20 mouse cellular contexts compared by ENCODE assay signal in genomic region chr12:111518391-111518790, GRCm38 (mm10). TPM values are rescaled to one million over a fixed set of nuclear protein-coding genes. Genes with fewer than 3 reads are reported as not detected.
A peak's percentile ranks its signal among the peaks of the same experiment; 100 is the strongest.
DNase-seq lines count a peak whose midpoint lies in the region; ATAC-seq and TF ChIP-seq lines count a peak whose summit lies in the region.
"Had no signal": no experiment of that assay in that cellular context is flagged by ENCODE, and none has a peak within 500 bp of the region (broad histone marks: within the 10 kb centered on the region; RNA-seq: fewer than 3 reads in every experiment).

No protein-coding gene starts in this region.

- DNase-seq in stomach, postnatal 0 days (ENCODE audit: low spot score) = no peak
- peak; percentile 60 for DNase-seq in liver, embryonic 13.5 days
- no peak for DNase-seq in kidney, postnatal 4 days
- DNase-seq in left cerebral cortex, postnatal 4 days = no peak
- DNase-seq in adrenal gland, postnatal 14 days = no peak
- DNase-seq: adrenal gland, postnatal 10 days; cerebellum, adult 9-11 months; heart, postnatal 4 days; kidney, adult 18-20 months; thymus, postnatal 14 days had no signal

- WGBS in stomach, embryonic 15.5 days = 82% methylated on average over 9 of the region's 9 CpGs
- 88% methylated on average over 9 of the region's 9 CpGs for WGBS in stomach, postnatal 0 days
- 50% methylated on average over 9 of the region's 9 CpGs for WGBS in liver, embryonic 13.5 days (ENCODE audit: insufficient replicate concordance)

- no peaks in the 10 kb centered on the region for H3K27me3 ChIP-seq in stomach, embryonic 15.5 days (replicated peaks)
- no peaks in the 10 kb centered on the region for H3K27me3 ChIP-seq in stomach, postnatal 0 days (ENCODE audit: control insufficient read depth, insufficient read depth, low read length)
- H3K27me3 ChIP-seq in liver, embryonic 13.5 days = peaks cover 13% of the 10 kb centered on the region; the same call in 1 of the 2 replicates
- H3K27me3 ChIP-seq: forebrain, embryonic 13.5 days; heart, embryonic 15.5 days; hindbrain, embryonic 15.5 days; limb, embryonic 12.5 days had no signal

- peak; percentile 56; the same call in 1 of the 2 replicates for ATAC-seq in stomach, embryonic 15.5 days (ENCODE audit: insufficient read depth, low FRiP score, low read depth)
- no peak for ATAC-seq in stomach, postnatal 0 days (ENCODE audit: low FRiP score, low TSS enrichment)
- peak; percentile 43 for ATAC-seq in erythroid progenitor cell, adult 5-6 weeks (replicated peaks; ENCODE audit: low FRiP score, poor library complexity, severe bottlenecking)
- ATAC-seq in liver, embryonic 13.5 days (ENCODE audit: low read depth) = peak; percentile 66
- ATAC-seq in megakaryocyte-erythroid progenitor cell, adult 5-6 weeks (replicated peaks; ENCODE audit: low FRiP score, low TSS enrichment, poor library complexity, severe bottlenecking) = peak; percentile 20
- ATAC-seq: forebrain, embryonic 13.5 days had no signal

- H3K4me2 ChIP-seq in stomach, embryonic 15.5 days = no peak overlapping the region
- H3K4me2 ChIP-seq in stomach, postnatal 0 days (replicated peaks; ENCODE audit: low read depth) = no peak overlapping the region
- H3K4me2 ChIP-seq in liver, embryonic 13.5 days = peak overlapping the region; percentile 69
- H3K4me2 ChIP-seq: forebrain, embryonic 13.5 days; heart, embryonic 15.5 days; hindbrain, embryonic 15.5 days; limb, embryonic 12.5 days; midbrain, embryonic 11.5 days had no signal

- H3K4me3 ChIP-seq in stomach, embryonic 15.5 days (replicated peaks) = no peak overlapping the region
- no peak overlapping the region for H3K4me3 ChIP-seq in stomach, postnatal 0 days (ENCODE audit: low read depth, low read length)
- peak overlapping the region; percentile 34 for H3K4me3 ChIP-seq in liver, embryonic 13.5 days (replicated peaks)
- H3K4me3 ChIP-seq: embryonic facial prominence, embryonic 10.5 days; forebrain, embryonic 13.5 days; heart, embryonic 15.5 days; hindbrain, embryonic 15.5 days; limb, embryonic 12.5 days had no signal

- intact Hi-C loops in left cerebral cortex, postnatal 4 days (cut with DNase I) = no loop called here

- no peak overlapping the region for H3K27ac ChIP-seq in stomach, embryonic 15.5 days
- no peak overlapping the region for H3K27ac ChIP-seq in stomach, postnatal 0 days (replicated peaks)
- H3K27ac ChIP-seq in liver, embryonic 13.5 days = peak overlapping the region; percentile 99
- H3K27ac ChIP-seq: embryonic facial prominence, embryonic 10.5 days; forebrain, embryonic 13.5 days; heart, embryonic 15.5 days; hindbrain, embryonic 15.5 days; limb, embryonic 12.5 days; macrophage had no signal

- no peak for TF ChIP-seq CTCF in stomach, postnatal 0 days (IDR thresholded peaks at IDR 0.05; ENCODE audit: low read depth)

- TF ChIP-seq EP300 in stomach, postnatal 0 days (optimal IDR thresholded peaks at IDR 0.05) = no peak

- H3K9me3 ChIP-seq in stomach, embryonic 15.5 days = no peaks in the 10 kb centered on the region; the same call in 1 of the 2 replicates
- no peaks in the 10 kb centered on the region for H3K9me3 ChIP-seq in stomach, postnatal 0 days (ENCODE audit: control insufficient read depth, low read length)
- H3K9me3 ChIP-seq in liver, embryonic 13.5 days (replicated peaks) = peaks cover 6% of the 10 kb centered on the region; the same call in 1 of the 2 replicates
- H3K9me3 ChIP-seq: heart, embryonic 15.5 days; hindbrain, embryonic 15.5 days had no signal

- H3K9ac ChIP-seq in stomach, embryonic 15.5 days = no peak overlapping the region
- no peak overlapping the region for H3K9ac ChIP-seq in stomach, postnatal 0 days (ENCODE audit: low read length)
- H3K9ac ChIP-seq in liver, embryonic 13.5 days = peak overlapping the region; percentile 73
- H3K9ac ChIP-seq: forebrain, embryonic 13.5 days; heart, embryonic 15.5 days; hindbrain, embryonic 15.5 days; limb, embryonic 12.5 days had no signal

- no peaks in the 10 kb centered on the region for H3K4me1 ChIP-seq in stomach, embryonic 15.5 days
- no peaks in the 10 kb centered on the region for H3K4me1 ChIP-seq in stomach, postnatal 0 days (replicated peaks; ENCODE audit: control insufficient read depth, insufficient read depth)
- H3K4me1 ChIP-seq in liver, embryonic 13.5 days (replicated peaks) = peaks cover 71% of the 10 kb centered on the region
- H3K4me1 ChIP-seq: forebrain, embryonic 13.5 days; limb, embryonic 12.5 days had no signal

- no peaks in the 10 kb centered on the region for H3K36me3 ChIP-seq in stomach, embryonic 15.5 days
- H3K36me3 ChIP-seq in stomach, postnatal 0 days (ENCODE audit: control insufficient read depth, insufficient read depth, low read length) = no peaks in the 10 kb centered on the region
- no peaks in the 10 kb centered on the region for H3K36me3 ChIP-seq in liver, embryonic 13.5 days
- H3K36me3 ChIP-seq: embryonic facial prominence, embryonic 10.5 days; heart, embryonic 15.5 days; hindbrain, embryonic 15.5 days; limb, embryonic 12.5 days had no signal

RNA-seq across cellular contexts. Expression of gene Eif5, which starts 19.4 kb away (rescaled TPM):
- polyA plus RNA-seq in stomach, embryonic 15.5 days (2015; fragmentation: Nextera tagmentation; extraction: Ambion mirVana) = 575 TPM in 2 replicates
- polyA plus RNA-seq in stomach, postnatal 0 days (2015; fragmentation: Nextera tagmentation; extraction: Ambion mirVana) = 448 and 455 TPM in 2 replicates
- 265 and 296 TPM in 2 replicates for total RNA-seq in erythroid progenitor cell, adult 5-6 weeks (2015; ENCODE audit: low replicate concordance)
- 240 and 253 TPM in 2 replicates for total RNA-seq in erythroid progenitor cell, adult 5-6 weeks (2017; ENCODE audit: low replicate concordance)
- polyA plus RNA-seq in liver, embryonic 13.5 days (2015; fragmentation: Nextera tagmentation; extraction: Ambion mirVana) = 677 and 738 TPM in 2 replicates
- total RNA-seq in megakaryocyte-erythroid progenitor cell, adult 5-6 weeks (2014; fragmentation: Nextera tagmentation) = 212 and 247 TPM in 2 replicates
- 262 and 337 TPM in 2 replicates for total RNA-seq in megakaryocyte-erythroid progenitor cell, adult 5-6 weeks (2017)
- total RNA-seq in left cerebral cortex, postnatal 4 days (2021) = 100 to 1,000 TPM; 270 to 278 TPM
- total RNA-seq in adrenal gland, postnatal 14 days (2021) = 334 and 370 TPM in 2 replicates

RNA-seq across cellular contexts. Expression of gene Gm266, which starts 32.8 kb away (rescaled TPM):
- polyA plus RNA-seq in stomach, embryonic 15.5 days (2015; fragmentation: Nextera tagmentation; extraction: Ambion mirVana) = 25.4 and 30.3 TPM in 2 replicates
- 12.5 and 14.4 TPM in 2 replicates for polyA plus RNA-seq in stomach, postnatal 0 days (2015; fragmentation: Nextera tagmentation; extraction: Ambion mirVana)
- 1.8 TPM in 1 of 2 replicates, not detected in the other for total RNA-seq in erythroid progenitor cell, adult 5-6 weeks (2015; ENCODE audit: low replicate concordance)
- total RNA-seq in erythroid progenitor cell, adult 5-6 weeks (2017; ENCODE audit: low replicate concordance) = not detected in 2 replicates
- polyA plus RNA-seq in liver, embryonic 13.5 days (2015; fragmentation: Nextera tagmentation; extraction: Ambion mirVana) = 0.76 and 1.0 TPM in 2 replicates
- not detected in 2 replicates for total RNA-seq in megakaryocyte-erythroid progenitor cell, adult 5-6 weeks (2014; fragmentation: Nextera tagmentation)
- not detected in 2 replicates for total RNA-seq in megakaryocyte-erythroid progenitor cell, adult 5-6 weeks (2017)
- total RNA-seq in left cerebral cortex, postnatal 4 days (2021) = 1 to 10 TPM; 2.2 to 2.8 TPM
- 0.60 TPM in 1 of 2 replicates, not detected in the other for total RNA-seq in adrenal gland, postnatal 14 days (2021)
- polyA plus RNA-seq: macrophage had no signal

RNA-seq across cellular contexts. Expression of gene Mark3, which starts 55.9 kb away (rescaled TPM):
- polyA plus RNA-seq in stomach, embryonic 15.5 days (2015; fragmentation: Nextera tagmentation; extraction: Ambion mirVana) = 33.9 and 34.9 TPM in 2 replicates
- 15.6 and 18.5 TPM in 2 replicates for polyA plus RNA-seq in stomach, postnatal 0 days (2015; fragmentation: Nextera tagmentation; extraction: Ambion mirVana)
- 200 and 221 TPM in 2 replicates for total RNA-seq in erythroid progenitor cell, adult 5-6 weeks (2015; ENCODE audit: low replicate concordance)
- total RNA-seq in erythroid progenitor cell, adult 5-6 weeks (2017; ENCODE audit: low replicate concordance) = 177 and 202 TPM in 2 replicates
- polyA plus RNA-seq in liver, embryonic 13.5 days (2015; fragmentation: Nextera tagmentation; extraction: Ambion mirVana) = 13.9 and 14.6 TPM in 2 replicates
- 56.3 and 62.2 TPM in 2 replicates for total RNA-seq in megakaryocyte-erythroid progenitor cell, adult 5-6 weeks (2014; fragmentation: Nextera tagmentation)
- 55.2 and 81.3 TPM in 2 replicates for total RNA-seq in megakaryocyte-erythroid progenitor cell, adult 5-6 weeks (2017)
- total RNA-seq in left cerebral cortex, postnatal 4 days (2021) = 100 to 1,000 TPM; 139 to 141 TPM
- total RNA-seq in adrenal gland, postnatal 14 days (2021) = 98.3 and 98.5 TPM in 2 replicates
